Mouse (Mus musculus) embryonic facial prominence, embryonic 12.5 days (tissue): ENCODE measurements around the gene She. TPM values are rescaled to one million over a fixed set of nuclear protein-coding genes. Genes with fewer than 3 reads are reported as not detected.
A peak's percentile ranks its signal among the peaks of the same experiment; 100 is the strongest.
"Not testable (repeated sequence)": the region's sequence is repeated elsewhere in the genome, so short reads cannot be mapped to it uniquely, and the experiment has no call there.

ENCODE experiments used
- ATAC-seq: fragments of 200-750 bp; cut with Nextera tagmentation; 2 replicates; pipeline ENCODE4 v1.8.0; 2017; ENCODE audit not compliant: insufficient number of reproducible peaks, insufficient read depth, low FRiP score, low TSS enrichment
- H3K27ac ChIP-seq: fragments of 300-500 bp; sonication (generic); 2 replicates; pipeline ENCODE4 v1.5.1; 2016; ENCODE audit warnings: mild to moderate bottlenecking
- H3K27me3 ChIP-seq: fragments of 300-500 bp; sonication (generic); 2 replicates; pipeline ENCODE4 v1.6.1; 2016; ENCODE audit warnings: mild to moderate bottlenecking, moderate library complexity
- H3K36me3 ChIP-seq: fragments of 300-500 bp; sonication (generic); 2 replicates; pipeline ENCODE4 v1.6.1; 2016; ENCODE audit warnings: mild to moderate bottlenecking
- H3K4me1 ChIP-seq: fragments of 300-500 bp; sonication (generic); 2 replicates; pipeline ENCODE4 v1.6.1; 2016
- H3K4me2 ChIP-seq: fragments of 300-500 bp; sonication (generic); replicated peaks from 2 replicates; pipeline ENCODE4 v1.6.1; 2016; ENCODE audit warnings: mild to moderate bottlenecking, moderate library complexity
- H3K4me3 ChIP-seq: fragments of 300-500 bp; sonication (generic); 2 replicates; pipeline ENCODE4 v1.5.1; 2016; ENCODE audit warnings: mild to moderate bottlenecking
- H3K9ac ChIP-seq: fragments of 300-500 bp; sonication (generic); 2 replicates; pipeline ENCODE4 v1.6.1; 2016; ENCODE audit warnings: mild to moderate bottlenecking, moderate library complexity
- H3K9me3 ChIP-seq: fragments of 300-500 bp; sonication (generic); 2 replicates; pipeline ENCODE4 v1.6.1; 2016; ENCODE audit warnings: mild to moderate bottlenecking, moderate library complexity
- WGBS: fragments of 180-500 bp; shearing (Covaris S2); methylation state at CpG from one replicate; pipeline ENCODE4 v1.1.7; 2016; 5-methylcytosine and 5-hydroxymethylcytosine counted together
- polyA plus RNA-seq: library from polyadenylated mRNA; unstranded; fragments of >200 nt; fragmentation: Nextera tagmentation; extraction: Ambion mirVana; gene quantifications from 2 replicates; pipeline ENCODE4 v1.2.1, GENCODE M21; 2016

Gene She
- polyA plus RNA-seq, 1 experiment from 2014 or later, result 4.8 TPM

DNA sequence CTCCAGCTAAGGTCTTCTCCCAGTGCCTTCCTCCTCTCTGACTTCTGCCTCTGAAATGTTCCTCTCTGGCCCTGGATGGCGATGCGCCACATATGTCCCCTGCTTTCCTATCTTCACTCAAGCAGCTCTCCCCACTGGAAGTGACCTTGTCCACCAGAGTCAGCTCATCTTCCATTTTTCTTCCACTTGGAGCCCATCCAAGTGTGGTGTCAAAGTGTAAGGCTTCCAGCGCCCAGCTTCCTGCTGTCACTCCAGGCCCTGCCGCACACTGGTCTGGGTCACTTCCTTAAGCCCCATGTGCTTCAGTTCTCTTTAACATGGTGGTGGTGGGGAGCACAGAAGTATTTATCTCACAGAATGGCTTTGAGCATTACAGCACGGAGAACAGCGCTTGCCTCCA, 16.4 kb downstream of the She start:
- WGBS, result 88% methylated on average over 6 of the region's 6 CpGs
- no peak overlapping the region for H3K27ac ChIP-seq
- H3K36me3 ChIP-seq, result no peaks in the 10 kb centered on the region
- no peak for ATAC-seq
- H3K9me3 ChIP-seq, result no peaks in the 10 kb centered on the region
- H3K27me3 ChIP-seq, result no peaks in the 10 kb centered on the region
- H3K4me2 ChIP-seq, result no peak overlapping the region
- no peak overlapping the region for H3K4me3 ChIP-seq
- no peak overlapping the region for H3K9ac ChIP-seq
- no peaks in the 10 kb centered on the region for H3K4me1 ChIP-seq

DNA sequence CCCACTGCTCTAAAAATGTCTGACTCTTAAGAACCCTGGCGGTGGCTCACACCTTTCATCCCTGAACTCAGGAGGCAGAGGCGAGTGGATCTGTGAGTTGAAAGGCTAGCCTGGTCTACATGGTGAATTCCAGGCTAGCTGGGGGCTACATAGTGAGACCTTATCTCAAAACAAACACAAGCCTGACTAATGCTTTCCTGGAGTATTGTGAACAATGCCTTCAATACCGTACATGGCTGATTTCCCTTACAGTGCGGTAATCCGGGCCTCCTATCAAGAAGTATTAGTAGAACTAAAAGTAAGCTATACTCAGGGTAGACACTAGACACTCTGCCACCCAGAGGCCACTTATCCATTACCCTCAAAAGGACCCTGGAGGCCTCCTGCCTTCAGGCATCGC, 16.9 kb downstream of the She start:
- Histone ChIP-seq H3K27me3 (no peaks in the 10 kb centered on the region), H3K27ac (no peak overlapping the region), H3K9ac (no peak overlapping the region), H3K4me3 (no peak overlapping the region), H3K36me3 (no peaks in the 10 kb centered on the region), H3K9me3 (no peaks in the 10 kb centered on the region), H3K4me1 (no peaks in the 10 kb centered on the region), H3K4me2 (no peak overlapping the region)
- ATAC-seq, result no peak
- WGBS, result 91% methylated on average over 6 of the region's 6 CpGs

DNA sequence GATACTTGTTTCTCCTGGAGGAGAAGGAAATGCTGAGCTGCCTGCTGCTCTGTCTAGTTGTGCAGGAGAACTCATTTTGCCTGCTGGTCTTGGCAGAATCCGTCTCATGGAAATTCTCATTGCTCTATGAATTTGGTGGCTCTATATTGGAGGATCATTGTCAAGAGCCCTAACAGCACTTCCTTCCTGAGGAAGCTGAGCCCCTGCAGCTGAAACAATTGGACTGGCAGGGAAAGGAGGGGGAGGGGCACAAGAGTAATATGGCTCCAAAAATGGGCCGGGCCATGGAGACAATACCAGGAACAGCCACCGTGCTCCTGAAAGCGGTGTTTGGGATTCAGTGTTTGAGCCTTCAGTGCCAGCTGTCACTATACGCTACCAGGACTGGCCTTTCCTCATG, 22.6 kb downstream of the She start:
- no peak for ATAC-seq
- Histone ChIP-seq H3K4me3 (no peak overlapping the region), H3K9me3 (0 out of 2 replicates have a peak, but pooled peaks cover 5% of the 10 kb centered on the region), H3K4me1 (no peaks in the 10 kb centered on the region), H3K36me3 (no peaks in the 10 kb centered on the region), H3K9ac (no peak overlapping the region), H3K27me3 (no peaks in the 10 kb centered on the region), H3K4me2 (no peak overlapping the region), H3K27ac (no peak overlapping the region)
- 76% methylated on average over 5 of the region's 5 CpGs for WGBS

DNA sequence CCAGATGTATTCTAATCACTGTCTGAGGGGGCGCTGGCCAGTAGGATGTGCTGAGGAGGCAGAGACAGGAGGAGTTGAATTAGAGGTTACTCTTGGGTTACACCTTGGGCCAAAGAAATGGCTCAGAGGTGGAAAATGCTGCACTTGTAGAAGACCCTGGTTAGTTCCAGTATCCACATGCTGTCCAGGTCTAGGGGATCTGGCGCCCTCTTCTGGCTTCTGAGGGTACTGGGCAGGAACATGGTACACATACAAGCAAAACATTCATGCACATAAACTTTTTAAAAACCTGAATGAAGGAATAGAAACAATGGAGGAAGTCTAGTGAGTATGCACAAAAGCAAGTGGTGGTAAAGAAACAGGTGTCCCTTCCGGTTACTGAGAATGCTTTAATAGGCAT, 26.2 kb downstream of the She start:
- H3K9ac ChIP-seq, result no peak overlapping the region
- no peaks in the 10 kb centered on the region for H3K36me3 ChIP-seq
- no peak overlapping the region for H3K27ac ChIP-seq
- peaks cover 5% of the 10 kb centered on the region for H3K4me1 ChIP-seq
- ATAC-seq, result no peak
- H3K4me2 ChIP-seq, result no peak overlapping the region
- 0 out of 2 replicates have a peak, but pooled peaks cover 5% of the 10 kb centered on the region for H3K9me3 ChIP-seq
- WGBS, result 76% methylated on average over 3 of the region's 3 CpGs
- H3K4me3 ChIP-seq, result no peak overlapping the region
- H3K27me3 ChIP-seq, result no peaks in the 10 kb centered on the region

DNA sequence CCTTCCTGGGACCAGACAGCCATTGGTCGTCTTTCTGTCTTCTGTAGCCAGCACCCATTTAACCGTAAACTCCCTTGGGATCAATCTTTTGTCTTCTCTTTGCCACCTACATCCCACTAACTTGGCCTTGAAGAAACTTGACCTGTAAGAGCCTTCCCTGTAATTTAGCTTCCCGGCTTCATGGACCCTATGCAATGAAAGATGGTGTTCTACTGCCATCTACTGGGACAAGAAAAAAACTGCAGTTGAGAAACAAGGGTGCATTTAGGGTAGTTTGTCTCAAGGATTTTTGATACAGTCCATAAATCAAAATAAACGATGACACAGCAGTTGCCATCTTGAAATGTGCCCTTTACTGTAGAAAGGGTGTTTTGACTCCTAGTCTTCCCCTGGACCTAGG, 27.0 kb downstream of the She start:
- peaks cover 5% of the 10 kb centered on the region for H3K4me1 ChIP-seq
- no peak overlapping the region for H3K27ac ChIP-seq
- no peaks in the 10 kb centered on the region for H3K27me3 ChIP-seq
- ATAC-seq, result no peak
- no peaks in the 10 kb centered on the region for H3K36me3 ChIP-seq
- no peak overlapping the region for H3K4me2 ChIP-seq
- 0 out of 2 replicates have a peak, but pooled peaks cover 5% of the 10 kb centered on the region for H3K9me3 ChIP-seq
- no peak overlapping the region for H3K4me3 ChIP-seq
- H3K9ac ChIP-seq, result no peak overlapping the region
- 11% methylated on average over 4 of the region's 4 CpGs for WGBS

DNA sequence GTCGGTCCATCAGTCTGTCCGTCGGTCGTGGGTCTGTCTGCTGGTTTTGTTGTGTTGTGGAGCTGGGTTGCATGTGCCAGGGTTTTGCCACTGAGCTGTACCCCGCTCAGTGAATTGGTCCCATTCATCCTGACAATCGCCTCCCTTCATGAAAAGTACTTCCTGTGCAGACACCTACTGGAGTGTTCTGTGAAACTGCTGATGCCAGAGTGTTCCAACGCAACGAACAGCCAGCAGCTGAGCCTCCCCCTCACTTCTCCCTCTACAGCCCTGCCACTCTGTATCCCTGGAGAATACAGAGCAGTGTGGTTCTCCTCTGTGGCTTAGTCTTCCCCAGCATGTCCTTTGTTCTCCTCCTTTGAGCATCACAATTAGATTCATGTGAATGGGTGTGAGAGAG, 27.7 kb downstream of the She start:
- no peak for ATAC-seq
- Histone ChIP-seq H3K27ac (no peak overlapping the region), H3K4me2 (no peak overlapping the region), H3K27me3 (no peaks in the 10 kb centered on the region), H3K9me3 (0 out of 2 replicates have a peak, but pooled peaks cover 5% of the 10 kb centered on the region), H3K4me3 (no peak overlapping the region), H3K9ac (no peak overlapping the region), H3K36me3 (no peaks in the 10 kb centered on the region), H3K4me1 (peaks cover 5% of the 10 kb centered on the region)
- 71% methylated on average over 8 of the region's 8 CpGs for WGBS

DNA sequence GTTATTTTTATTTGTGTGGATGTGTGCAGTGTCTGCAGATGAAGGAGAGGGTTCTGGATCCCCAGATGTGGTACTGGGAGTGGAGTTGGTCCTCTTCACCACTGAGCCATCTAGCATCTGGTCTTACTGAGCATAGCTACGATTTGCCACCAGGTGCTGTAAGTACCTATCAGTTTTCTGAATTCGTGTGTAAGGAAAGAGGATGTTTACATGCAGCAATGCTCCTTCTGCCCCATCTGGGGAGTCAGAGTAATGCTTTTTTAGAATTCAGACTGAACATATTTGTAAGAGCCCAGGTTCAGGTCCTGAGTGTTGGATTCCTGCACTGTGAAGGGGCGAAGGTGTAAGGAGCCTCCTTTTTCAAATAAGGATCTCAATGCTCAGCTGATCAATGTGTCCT, 28.8 kb downstream of the She start:
- peaks cover 5% of the 10 kb centered on the region for H3K4me1 ChIP-seq
- ATAC-seq, result no peak
- no peak overlapping the region for H3K9ac ChIP-seq
- no peak overlapping the region for H3K27ac ChIP-seq
- no peaks in the 10 kb centered on the region for H3K27me3 ChIP-seq
- 0 out of 2 replicates have a peak, but pooled peaks cover 5% of the 10 kb centered on the region for H3K9me3 ChIP-seq
- H3K4me3 ChIP-seq, result no peak overlapping the region
- H3K36me3 ChIP-seq, result no peaks in the 10 kb centered on the region
- H3K4me2 ChIP-seq, result no peak overlapping the region
- 62% methylated on average over 3 of the region's 3 CpGs for WGBS

DNA sequence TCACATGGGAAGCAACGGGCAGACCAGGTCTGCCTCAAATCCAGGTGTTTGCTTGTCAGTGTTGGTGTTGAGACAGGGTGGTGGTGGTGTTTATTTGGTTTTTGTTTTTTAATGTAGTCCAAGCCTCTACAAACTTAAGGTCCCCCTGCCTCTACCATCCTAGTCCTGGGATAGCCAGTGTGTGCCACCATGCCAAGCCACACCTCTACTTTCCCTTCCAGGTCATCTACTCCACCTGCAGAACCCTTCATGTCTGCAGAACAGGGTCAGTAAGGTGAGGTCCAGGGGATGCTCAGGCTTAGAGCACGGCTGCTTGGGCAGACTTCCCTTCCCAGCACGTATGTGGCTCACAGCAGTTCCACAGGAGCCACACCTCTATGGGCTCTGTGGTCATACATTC, 29.2 kb downstream of the She start:
- 76% methylated on average over 3 of the region's 3 CpGs for WGBS
- no peak overlapping the region for H3K4me2 ChIP-seq
- no peak overlapping the region for H3K4me3 ChIP-seq
- no peaks in the 10 kb centered on the region for H3K36me3 ChIP-seq
- H3K27ac ChIP-seq, result no peak overlapping the region
- H3K27me3 ChIP-seq, result no peaks in the 10 kb centered on the region
- 0 out of 2 replicates have a peak, but pooled peaks cover 5% of the 10 kb centered on the region for H3K9me3 ChIP-seq
- H3K4me1 ChIP-seq, result peaks cover 9% of the 10 kb centered on the region
- ATAC-seq, result no peak
- no peak overlapping the region for H3K9ac ChIP-seq

DNA sequence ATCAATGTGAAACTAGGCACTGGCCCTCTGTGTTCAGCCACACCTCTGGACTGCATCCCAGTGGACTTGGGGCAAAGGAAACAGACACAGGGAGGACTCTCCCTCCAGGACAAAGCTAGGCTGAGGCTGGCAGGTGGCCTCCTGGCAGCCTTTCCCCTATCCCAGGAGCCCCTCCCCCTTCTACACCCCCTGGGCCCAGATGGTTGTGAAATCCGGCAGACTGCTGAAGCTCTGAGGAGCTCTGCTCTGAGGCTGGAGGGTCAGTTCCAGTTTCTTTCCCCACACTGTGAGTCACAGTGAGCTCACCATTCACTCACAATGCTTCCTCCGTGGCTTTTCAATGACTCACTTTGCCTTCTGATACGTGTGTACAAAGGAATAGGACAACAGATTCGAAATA, 29.9 kb downstream of the She start:
- ATAC-seq, result 0 out of 2 replicates have a peak, but pooled peaks have one; percentile 19

DNA sequence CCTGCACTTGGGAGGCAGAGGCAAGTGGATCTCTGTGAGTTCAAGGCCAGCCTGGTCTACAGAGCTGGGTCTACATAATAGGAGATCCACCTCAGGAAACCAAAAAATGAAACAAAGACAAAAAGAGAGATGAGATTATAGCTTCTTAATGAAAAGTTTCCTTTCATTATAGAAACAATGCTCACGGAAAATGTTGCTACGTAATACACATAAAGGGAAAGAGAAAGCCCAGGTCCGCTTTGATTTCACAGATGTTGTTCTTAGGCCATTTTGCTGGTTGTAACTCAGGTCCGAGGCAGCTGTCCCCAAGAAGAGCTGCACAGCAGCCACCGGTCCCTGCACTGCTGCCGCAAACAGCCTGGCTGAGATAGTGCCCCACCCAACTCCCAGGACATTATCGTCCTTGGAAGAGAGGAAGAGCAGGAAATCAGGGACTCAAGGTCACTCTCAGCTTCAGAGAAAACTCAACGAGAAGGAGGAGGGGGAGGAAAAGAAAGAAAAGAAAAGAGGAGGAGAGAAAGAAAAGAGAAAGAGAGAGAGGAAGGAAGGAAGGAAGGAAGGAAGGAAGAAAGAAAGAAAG, 31.1 kb downstream of the She start:
- H3K9ac ChIP-seq, result no peak overlapping the region
- H3K36me3 ChIP-seq, result no peaks in the 10 kb centered on the region
- 0 out of 2 replicates have a peak, but pooled peaks cover 2% of the 10 kb centered on the region for H3K9me3 ChIP-seq
- H3K27ac ChIP-seq, result no peak overlapping the region
- no peak overlapping the region for H3K4me3 ChIP-seq
- WGBS, result 80% methylated on average over 8 of the region's 8 CpGs
- no peaks in the 10 kb centered on the region for H3K27me3 ChIP-seq
- ATAC-seq, result no peak
- no peak overlapping the region for H3K4me2 ChIP-seq
- H3K4me1 ChIP-seq, result peaks cover 9% of the 10 kb centered on the region

More for the DNA sequence above, 29.9 kb downstream of the She start:
- no peaks in the 10 kb centered on the region for H3K27me3 ChIP-seq
- H3K4me3 ChIP-seq, result no peak overlapping the region
- H3K9me3 ChIP-seq, result 0 out of 2 replicates have a peak, but pooled peaks cover 5% of the 10 kb centered on the region
- WGBS, result 22% methylated on average over 4 of the region's 4 CpGs
- no peak overlapping the region for H3K27ac ChIP-seq
- H3K4me1 ChIP-seq, result peaks cover 9% of the 10 kb centered on the region
- H3K36me3 ChIP-seq, result no peaks in the 10 kb centered on the region
- no peak overlapping the region for H3K4me2 ChIP-seq
- no peak overlapping the region for H3K9ac ChIP-seq

DNA sequence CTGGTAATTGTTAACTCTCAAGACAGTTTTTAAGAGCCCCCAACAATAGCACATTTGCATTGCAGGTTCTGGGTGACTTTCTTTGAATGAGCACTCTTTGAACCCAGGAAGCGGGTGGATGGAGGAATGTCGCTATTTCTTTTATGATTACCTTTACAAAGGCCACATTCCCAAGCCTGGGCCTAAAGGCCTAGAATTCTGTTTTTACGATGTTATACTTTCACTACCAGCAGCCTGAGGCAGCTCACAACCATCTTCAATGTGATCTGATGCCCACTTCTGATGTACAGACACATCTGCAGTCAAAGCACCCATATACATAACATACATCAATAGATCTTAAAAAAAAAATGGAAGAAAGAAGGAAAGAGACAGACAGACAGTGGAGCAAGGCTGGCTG, 32.1 kb downstream of the She start:
- H3K9ac ChIP-seq, H3K9me3 ChIP-seq, H3K4me3 ChIP-seq, H3K27ac ChIP-seq, H3K27me3 ChIP-seq, ATAC-seq, H3K36me3 ChIP-seq, H3K4me2 ChIP-seq: not testable (repeated sequence)
- WGBS, result 82% methylated on average over 3 of the region's 3 CpGs
- H3K4me1 ChIP-seq, result peaks cover 13% of the 10 kb centered on the region

DNA sequence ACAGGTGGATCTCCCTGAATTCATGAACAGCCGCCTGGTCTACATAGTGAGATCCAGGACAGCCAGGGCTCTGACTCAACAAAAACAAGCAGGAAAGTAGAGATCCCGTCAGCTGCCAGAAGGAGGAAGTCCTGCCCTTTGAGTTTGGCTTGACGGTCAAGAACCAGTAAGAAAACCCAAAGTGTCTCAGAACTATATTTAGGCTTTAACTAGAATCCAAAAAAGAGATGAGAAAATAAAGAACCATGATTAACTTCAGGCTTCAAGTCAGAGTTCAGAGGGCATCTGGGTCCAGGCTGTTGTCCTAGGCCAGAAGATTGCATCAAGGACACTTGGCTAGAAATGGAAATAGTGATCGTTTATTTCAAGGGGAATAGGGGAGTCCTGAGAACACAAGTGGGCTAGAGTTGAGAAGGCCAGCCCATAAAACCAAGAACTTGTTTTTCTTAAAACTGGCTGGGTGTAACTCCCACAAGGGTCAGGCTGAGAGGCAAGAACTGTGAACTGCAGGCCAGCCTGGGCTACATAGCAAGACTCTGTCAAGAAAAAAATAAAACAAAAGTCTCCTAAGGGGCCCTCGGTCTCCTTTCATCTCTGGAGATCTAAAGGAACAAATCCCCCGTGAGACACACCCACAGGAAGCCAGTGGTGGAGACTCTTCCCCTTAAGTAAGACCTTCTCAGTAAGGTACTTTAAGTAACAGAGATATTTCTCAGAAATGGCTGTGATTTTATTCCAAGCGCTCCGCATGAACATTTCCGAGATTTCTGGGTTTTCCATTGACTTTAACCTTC, 32.7 kb downstream of the She start:
- Histone ChIP-seq H3K27me3 (no peaks in the 10 kb centered on the region), H3K9me3 (no peaks in the 10 kb centered on the region), H3K4me1 (peaks cover 16% of the 10 kb centered on the region), H3K4me2 (no peak overlapping the region), H3K9ac (no peak overlapping the region), H3K4me3 (no peak overlapping the region), H3K27ac (no peak overlapping the region), H3K36me3 (no peaks in the 10 kb centered on the region)
- WGBS, result 84% methylated on average over 9 of the region's 9 CpGs
- no peak for ATAC-seq
